8 mouse cellular contexts compared by ENCODE assay signal in the genomic region with DNA sequence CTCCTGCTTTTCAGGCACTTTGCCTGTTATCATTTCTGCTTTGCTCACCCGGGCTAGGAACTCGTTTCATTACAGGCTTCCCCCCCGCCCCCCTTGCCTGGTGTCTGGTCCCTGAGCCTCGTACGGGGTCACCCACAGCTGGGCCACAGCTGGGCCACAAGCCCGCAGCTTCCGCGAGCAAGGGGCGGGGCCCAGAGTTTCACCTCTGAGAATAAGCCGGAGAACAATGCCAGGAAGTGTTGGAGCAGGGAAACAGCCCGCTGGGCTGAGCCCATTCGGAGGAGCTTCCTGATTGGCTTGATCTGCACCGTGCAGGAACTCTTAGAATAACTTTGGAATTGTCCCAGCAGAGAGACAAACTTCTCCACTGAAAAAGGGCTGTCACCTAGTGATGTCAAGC. TPM values are rescaled to one million over a fixed set of nuclear protein-coding genes. Genes with fewer than 3 reads are reported as not detected.
DNase-seq lines count a peak whose midpoint lies in the region; ATAC-seq and TF ChIP-seq lines count a peak whose summit lies in the region.

No protein-coding gene starts in this region.

- no peak for TF ChIP-seq CTCF in liver, embryonic 14.5 days (IDR thresholded peaks at IDR 0.05; ENCODE audit: low read depth)

- whole genome bisulfite sequencing in intestine, embryonic 14.5 days, result 2% methylated on average over 13 of the region's 13 CpGs
- 2% methylated on average over 13 of the region's 13 CpGs for WGBS in liver, embryonic 14.5 days (ENCODE audit: insufficient replicate concordance)
- WGBS in neural tube, embryonic 12.5 days, result 3% methylated on average over 13 of the region's 13 CpGs

- H3K27ac ChIP-seq in brown adipose tissue, adult 24 weeks (replicated peaks; ENCODE audit: low read depth, low read length), result peak overlapping the region; percentile 99
- H3K27ac ChIP-seq in intestine, embryonic 14.5 days (ENCODE audit: low read depth), result 0 out of 2 replicates have a peak overlapping the region, but pooled peaks have one; percentile 48
- no peak overlapping the region for H3K27ac ChIP-seq in liver, embryonic 14.5 days
- 0 out of 2 replicates have a peak overlapping the region, but pooled peaks have one; percentile 4 for H3K27ac ChIP-seq in neural tube, embryonic 12.5 days

- H3K4me1 ChIP-seq in brown adipose tissue, adult 24 weeks (ENCODE audit: control insufficient read depth, insufficient read depth, insufficient read length, low read length), result peaks cover 23% of the 10 kb centered on the region
- H3K4me1 ChIP-seq in intestine, embryonic 14.5 days (replicated peaks; ENCODE audit: control insufficient read depth, insufficient read depth, low read length), result peaks cover 20% of the 10 kb centered on the region; the same call in 1 of the 2 replicates
- peaks cover 0 to 10% of the 10 kb centered on the region in 2 experiments; a peak in 2 of 4 replicates for H3K4me1 ChIP-seq in liver, embryonic 14.5 days (replicated peaks; ENCODE audit: control insufficient read depth in 2 of 2, insufficient read depth in 2 of 2, low read length in 1 of 2)
- H3K4me1 ChIP-seq in neural tube, embryonic 12.5 days, result peaks cover 16% of the 10 kb centered on the region

- intact Hi-C loops in gastrocnemius, postnatal 36 days (cut with DNase I), result no loop called here

- H3K4me2 ChIP-seq in intestine, embryonic 14.5 days (ENCODE audit: low read length), result peak overlapping the region; percentile 51
- peak overlapping the region; percentile 31; the same call in 1 of the 2 replicates for H3K4me2 ChIP-seq in liver, embryonic 14.5 days (ENCODE audit: low read depth)
- H3K4me2 ChIP-seq in neural tube, embryonic 12.5 days (replicated peaks), result peak overlapping the region; percentile 54

- no peak overlapping the region for H3K4me3 ChIP-seq in brown adipose tissue, adult 24 weeks (ENCODE audit: insufficient read depth, low read depth, low read length)
- H3K4me3 ChIP-seq in intestine, embryonic 14.5 days (ENCODE audit: low read depth, low read length), result peak overlapping the region; percentile 22; the same call in 1 of the 2 replicates
- H3K4me3 ChIP-seq in liver, embryonic 14.5 days (ENCODE audit: insufficient read depth in 1 of 2, low read depth in 2 of 2, low read length in 2 of 2), result no peak overlapping the region
- H3K4me3 ChIP-seq in neural tube, embryonic 12.5 days, result no peak overlapping the region; the same call in 1 of the 2 replicates

- no peaks in the 10 kb centered on the region for H3K36me3 ChIP-seq in intestine, embryonic 14.5 days (ENCODE audit: control insufficient read depth, insufficient read depth, low read length)
- H3K36me3 ChIP-seq in liver, embryonic 14.5 days (replicated peaks; ENCODE audit: control insufficient read depth, insufficient read depth, low read depth), result no peaks in the 10 kb centered on the region
- no peaks in the 10 kb centered on the region for H3K36me3 ChIP-seq in neural tube, embryonic 12.5 days

- no peaks in the 10 kb centered on the region for H3K9me3 ChIP-seq in intestine, embryonic 14.5 days (ENCODE audit: control insufficient read depth, low read length)
- H3K9me3 ChIP-seq in liver, embryonic 14.5 days (ENCODE audit: control insufficient read depth, low read length), result no peaks in the 10 kb centered on the region
- H3K9me3 ChIP-seq in neural tube, embryonic 12.5 days, result no peaks in the 10 kb centered on the region

- ATAC-seq in intestine, embryonic 14.5 days (replicated peaks; ENCODE audit: low FRiP score, low TSS enrichment, low read depth), result peak; percentile 63; the same call in 1 of the 2 replicates
- ATAC-seq in liver, embryonic 14.5 days (ENCODE audit: insufficient read depth), result peak; percentile 68
- no peak for ATAC-seq in neural tube, embryonic 12.5 days (ENCODE audit: low FRiP score, low read depth)

- peak; percentile 87 for DNase-seq in A20 (ENCODE audit: low read depth, low spot score)
- peak; percentile 49 to 67 for DNase-seq in gastrocnemius, postnatal 36 days
- DNase-seq in intestine, embryonic 14.5 days (ENCODE audit: low spot score), result peak; percentile 62
- DNase-seq in liver, embryonic 14.5 days (ENCODE audit: low read depth in 3 of 3, low spot score in 3 of 3), result peak in 1 of 3 experiments; percentile 0
- peak; percentile 78 for DNase-seq in thymus, postnatal 4 days
- DNase-seq in left cerebral cortex, adult 18-20 months (ENCODE audit: low spot score in 2 of 2), result no peak

- no peak for TF ChIP-seq EP300 in liver, embryonic 14.5 days (IDR thresholded peaks at IDR 0.05; ENCODE audit: low read depth)

- H3K27me3 ChIP-seq in intestine, embryonic 14.5 days (replicated peaks; ENCODE audit: control insufficient read depth, insufficient read depth, low read length), result no peaks in the 10 kb centered on the region
- no peaks in the 10 kb centered on the region for H3K27me3 ChIP-seq in liver, embryonic 14.5 days (ENCODE audit: control insufficient read depth, insufficient read depth, low read length)
- H3K27me3 ChIP-seq in neural tube, embryonic 12.5 days (replicated peaks), result no peaks in the 10 kb centered on the region

- H3K9ac ChIP-seq in intestine, embryonic 14.5 days (ENCODE audit: low read length), result 0 out of 2 replicates have a peak overlapping the region, but pooled peaks have one; percentile 14
- no peak overlapping the region for H3K9ac ChIP-seq in liver, embryonic 14.5 days (replicated peaks)
- 0 out of 2 replicates have a peak overlapping the region, but pooled peaks have one; percentile 35 for H3K9ac ChIP-seq in neural tube, embryonic 12.5 days

RNA-seq across cellular contexts. Expression of gene Akap2, which starts 42.1 kb away (rescaled TPM):
- 30.6 and 41.6 TPM in 2 replicates for polyA plus RNA-seq in brown adipose tissue, adult 24 weeks (2012; ENCODE audit: insufficient read depth, insufficient read length, missing spikeins)
- total RNA-seq in gastrocnemius, postnatal 36 days (2021), result 10 to 100 TPM; 29.6 to 35.6 TPM
- 27.7 and 28.2 TPM in 2 replicates for polyA plus RNA-seq in intestine, embryonic 14.5 days (2014; fragmentation: Nextera tagmentation; extraction: Ambion mirVana)
- 0.76 and 0.79 TPM in 2 replicates for polyA plus RNA-seq in liver, embryonic 14.5 days (2012; rRNA removed)
- polyA plus RNA-seq in liver, embryonic 14.5 days (2014; fragmentation: Nextera tagmentation; extraction: Ambion mirVana), result 0.63 and 1.5 TPM in 2 replicates
- polyA plus RNA-seq in neural tube, embryonic 12.5 days (2016; fragmentation: Nextera tagmentation; extraction: Ambion mirVana), result 26.8 and 28.9 TPM in 2 replicates
- total RNA-seq in left cerebral cortex, adult 18-20 months (2021), result 10 to 100 TPM; 42.1 to 46.8 TPM

Comparison
In these comparisons a context has a peak if more than half of its experiments do, and no peak if none do; other contexts are left out.
1. DNase-seq: peak in A20 (single experiment), gastrocnemius, postnatal 36 days (2 of 2), intestine, embryonic 14.5 days (single experiment) and thymus, postnatal 4 days (single experiment); none in left cerebral cortex, adult 18-20 months (0 of 2).
2. RNA of gene Akap2, which starts 42.1 kb away (polyA plus RNA-seq): 30.6 to 41.6 TPM in brown adipose tissue, adult 24 weeks, 26.8 to 28.9 TPM in neural tube, embryonic 12.5 days and 27.7 to 28.2 TPM in intestine, embryonic 14.5 days; 0.63 to 1.5 TPM in liver, embryonic 14.5 days; every median in the first group is over 10 times any median in the second.
3. Peak in every context shown above with its lines, with median percentiles within 50 percentile points of each other: H3K4me2 ChIP-seq.